ENCODE assay signal across 18 mouse cellular contexts in the genomic region with DNA sequence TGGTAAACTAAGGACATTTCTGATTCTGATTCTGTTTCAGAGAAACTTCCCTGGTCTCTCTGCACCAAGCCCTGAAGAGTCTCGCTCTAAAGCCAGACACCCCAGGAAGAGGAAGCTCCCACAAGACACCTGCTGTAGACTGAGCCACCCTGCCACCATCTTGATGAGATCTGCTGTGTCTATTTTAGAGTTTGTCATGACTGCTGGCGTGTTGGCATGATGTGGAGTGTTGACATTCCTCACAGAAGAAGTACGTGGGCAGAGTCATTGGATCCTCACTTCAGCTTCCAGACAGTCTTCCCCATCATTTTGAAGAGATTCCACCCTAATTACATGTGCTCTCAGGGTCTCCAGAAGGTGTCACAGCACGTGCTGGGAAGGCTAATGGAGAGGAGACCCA.
"Had no signal": no experiment of that assay in that cellular context is flagged by ENCODE, and none has a peak within 500 bp of the region (broad histone marks: within the 10 kb centered on the region; RNA-seq: fewer than 3 reads in every experiment).

No protein-coding gene starts in this region.

- H3K4me1 ChIP-seq: limb, embryonic 12.5 days; limb, embryonic 15.5 days; midbrain, embryonic 13.5 days; neural tube, embryonic 13.5 days had no signal

- H3K4me3 ChIP-seq: left cerebral cortex, adult 2 months; limb, embryonic 12.5 days; limb, embryonic 15.5 days; midbrain, embryonic 13.5 days; myocyte; neural tube, embryonic 13.5 days had no signal

- H3K36me3 ChIP-seq: limb, embryonic 12.5 days; limb, embryonic 15.5 days; midbrain, embryonic 13.5 days; neural tube, embryonic 13.5 days had no signal

- H3K9me3 ChIP-seq: limb, embryonic 12.5 days; limb, embryonic 15.5 days; neural tube, embryonic 13.5 days had no signal

- H3K27me3 ChIP-seq: limb, embryonic 12.5 days; midbrain, embryonic 13.5 days; neural tube, embryonic 13.5 days had no signal

- DNase-seq: kidney, adult 18-20 months; kidney, adult 9 months; kidney, postnatal 14 days; kidney, postnatal 4 days; liver, postnatal 0 days; lung, embryonic 14.5 days; retina, postnatal 1 day; right cerebral cortex, postnatal 4 days; thymus, postnatal 25 days had no signal

- H3K27ac ChIP-seq: left cerebral cortex, adult 2 months; limb, embryonic 12.5 days; limb, embryonic 15.5 days; liver, embryonic 14.5 days; macrophage; midbrain, embryonic 13.5 days; neural tube, embryonic 13.5 days; stomach, postnatal 0 days had no signal
